Mouse (Mus musculus) C2C12 (cell line): ENCODE data around the gene Baz2b.

ENCODE experiments used
- CEBPB ChIP-seq: IDR thresholded peaks from one replicate; pipeline ENCODE4 v1.6.1; 2011; ENCODE audit warnings: low read depth, mild to moderate bottlenecking, control low read depth, moderate library complexity
- CTCF ChIP-seq: IDR thresholded peaks from one replicate; pipeline ENCODE4 v1.5.1; 2011; ENCODE audit not compliant: control insufficient read depth, insufficient read depth, insufficient read length
- MAX ChIP-seq: IDR thresholded peaks from one replicate; pipeline ENCODE4 v1.6.1; 2011; ENCODE audit warnings: mild to moderate bottlenecking, control low read depth
- USF1 ChIP-seq: IDR thresholded peaks from one replicate; pipeline ENCODE4 v1.6.1; 2011; ENCODE audit warnings: low read depth, mild to moderate bottlenecking, control low read depth, moderate library complexity

DNA sequence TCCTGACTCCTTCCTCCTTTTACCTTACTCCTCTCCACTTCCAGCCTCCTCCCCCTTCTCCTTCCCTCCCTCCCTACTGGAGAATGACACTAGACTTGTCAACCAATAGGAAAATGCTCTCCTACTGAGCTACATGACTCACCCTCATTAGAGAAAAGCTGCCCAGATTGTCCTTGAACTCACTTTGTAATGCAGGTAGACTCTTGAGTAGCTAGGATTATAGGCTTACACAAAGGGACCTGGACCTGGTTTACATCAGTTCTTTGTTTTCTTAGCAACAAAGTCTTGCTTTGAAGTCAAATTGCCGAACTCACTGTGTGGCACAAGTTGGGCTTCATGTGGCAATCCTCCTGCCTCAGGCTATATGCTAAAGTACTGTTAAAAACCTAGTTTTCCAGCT lies 12.8 kb downstream of the Baz2b start:
- no peak for TF ChIP-seq CTCF
- TF ChIP-seq MAX: no peak
- TF ChIP-seq USF1: no peak
- no peak for TF ChIP-seq CEBPB
